Mouse (Mus musculus) ES-Bruce4 (cell line): ENCODE results near the gene Med16. TPM values are rescaled to one million over a fixed set of nuclear protein-coding genes. Genes with fewer than 3 reads are reported as not detected.

ENCODE experiments used
- H3K27ac ChIP-seq: 2 replicates; pipeline ENCODE4 v1.5.1; 2012; ENCODE audit warnings: low read length, inconsistent platforms; ENCODE audit not compliant: insufficient read depth
- H3K27me3 ChIP-seq: 2 replicates; pipeline ENCODE4 v1.6.1; 2012; ENCODE audit warnings: mild to moderate bottlenecking, low read length, inconsistent platforms; ENCODE audit not compliant: control insufficient read depth, poor library complexity, insufficient read depth, severe bottlenecking
- H3K36me3 ChIP-seq: 2 replicates; pipeline ENCODE4 v1.6.1; 2012; ENCODE audit warnings: inconsistent platforms, mild to moderate bottlenecking, low read length, moderate library complexity; ENCODE audit not compliant: control insufficient read depth, poor library complexity, insufficient read depth, severe bottlenecking
- H3K4me1 ChIP-seq: one replicate; pipeline ENCODE4 v1.8.1; 2011; ENCODE audit warnings: low read length; ENCODE audit not compliant: control insufficient read depth, insufficient read depth
- H3K4me3 ChIP-seq: 2 replicates; pipeline ENCODE4 v1.5.1; 2011; ENCODE audit warnings: low read depth, mild to moderate bottlenecking, low read length
- H3K9ac ChIP-seq: 2 replicates; pipeline ENCODE4 v1.6.1; 2012; ENCODE audit warnings: low read depth, mild to moderate bottlenecking, inconsistent platforms; ENCODE audit not compliant: poor library complexity, severe bottlenecking
- H3K9me3 ChIP-seq: replicated peaks from 2 replicates; pipeline ENCODE4 v1.6.1; 2012; ENCODE audit warnings: mild to moderate bottlenecking, low read length, inconsistent platforms; ENCODE audit not compliant: control insufficient read depth, poor library complexity, insufficient read depth, severe bottlenecking
- CTCF ChIP-seq: IDR thresholded peaks from one replicate; pipeline ENCODE4 v1.8.1; 2011; ENCODE audit warnings: low read depth, low read length
- EP300 ChIP-seq: IDR thresholded peaks from 2 replicates; pipeline ENCODE4 v1.6.1; 2011; ENCODE audit warnings: low read depth, low read length; ENCODE audit not compliant: insufficient read depth
- POLR2A ChIP-seq: IDR thresholded peaks from one replicate; pipeline ENCODE4 v1.8.1; 2011; ENCODE audit warnings: low read length; ENCODE audit not compliant: insufficient read depth
- polyA plus RNA-seq: library from polyadenylated mRNA; stranded (reverse); fragments of >200 nt; gene quantifications from 2 replicates; pipeline ENCODE4 v1.2.4, GENCODE M21; 2011; ENCODE audit warnings: low read depth; ENCODE audit not compliant: missing spikeins, insufficient read depth, insufficient read length

The Med16 gene
- polyA plus RNA-seq = 17.4 and 17.5 TPM in 2 replicates

DNA sequence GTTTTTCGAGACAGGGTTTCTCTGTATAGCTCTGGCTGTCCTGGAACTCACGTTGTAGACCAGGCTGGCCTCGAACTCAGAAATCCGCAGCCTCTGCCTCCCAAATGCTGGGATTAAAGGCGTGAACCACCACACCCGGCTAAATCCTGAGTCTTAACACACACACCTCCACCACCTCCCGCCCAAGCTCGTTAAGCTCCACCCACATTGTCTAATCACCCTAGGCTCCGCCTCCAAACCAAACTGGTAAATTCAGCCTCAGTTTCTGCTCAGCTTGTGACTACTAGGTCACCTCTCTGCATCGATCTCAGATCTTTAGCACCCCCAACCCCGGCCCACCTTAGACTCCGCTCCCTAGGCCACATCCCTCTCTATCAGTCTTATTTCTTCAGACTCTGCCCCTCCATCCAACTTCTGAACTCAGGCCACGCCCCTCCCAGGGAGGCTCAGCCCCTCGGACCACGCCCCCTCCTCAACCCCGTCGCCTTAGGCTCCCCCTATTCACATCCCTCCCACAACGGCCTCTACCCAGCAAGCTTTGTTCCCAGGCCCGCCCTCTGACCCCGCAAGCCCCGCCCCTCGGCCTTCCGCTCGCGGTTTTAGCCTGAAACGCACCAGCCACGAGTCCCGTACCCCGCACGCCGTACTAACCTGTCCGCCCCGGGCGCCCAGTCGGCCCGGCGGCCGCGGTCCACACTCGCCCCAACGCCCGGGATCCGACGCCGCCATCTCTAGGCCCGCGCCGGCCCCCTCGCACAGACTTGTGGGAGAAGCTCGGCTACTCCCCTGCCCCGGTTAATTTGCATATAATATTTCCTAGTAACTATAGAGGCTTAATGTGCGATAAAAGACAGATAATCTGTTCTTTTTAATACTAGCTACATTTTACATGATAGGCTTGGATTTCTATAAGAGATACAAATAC, at the start of gene Med16:
Gene Med16 (minus strand): TSS at position 757 of the 925 bp plus-strand sequence.
- Histone ChIP-seq H3K36me3 (no peaks in the 10 kb centered on the region), H3K27ac (peak within 1 kb of the TSS; percentile 84), H3K4me1 (no peaks in the 10 kb centered on the region), H3K4me3 (peak within 1 kb of the TSS; percentile 94), H3K27me3 (no peaks in the 10 kb centered on the region), H3K9ac (peak within 1 kb of the TSS; percentile 96), H3K9me3 (no peaks in the 10 kb centered on the region)
- TF ChIP-seq CTCF (no peak), EP300 (no peak), POLR2A (no peak)

DNA sequence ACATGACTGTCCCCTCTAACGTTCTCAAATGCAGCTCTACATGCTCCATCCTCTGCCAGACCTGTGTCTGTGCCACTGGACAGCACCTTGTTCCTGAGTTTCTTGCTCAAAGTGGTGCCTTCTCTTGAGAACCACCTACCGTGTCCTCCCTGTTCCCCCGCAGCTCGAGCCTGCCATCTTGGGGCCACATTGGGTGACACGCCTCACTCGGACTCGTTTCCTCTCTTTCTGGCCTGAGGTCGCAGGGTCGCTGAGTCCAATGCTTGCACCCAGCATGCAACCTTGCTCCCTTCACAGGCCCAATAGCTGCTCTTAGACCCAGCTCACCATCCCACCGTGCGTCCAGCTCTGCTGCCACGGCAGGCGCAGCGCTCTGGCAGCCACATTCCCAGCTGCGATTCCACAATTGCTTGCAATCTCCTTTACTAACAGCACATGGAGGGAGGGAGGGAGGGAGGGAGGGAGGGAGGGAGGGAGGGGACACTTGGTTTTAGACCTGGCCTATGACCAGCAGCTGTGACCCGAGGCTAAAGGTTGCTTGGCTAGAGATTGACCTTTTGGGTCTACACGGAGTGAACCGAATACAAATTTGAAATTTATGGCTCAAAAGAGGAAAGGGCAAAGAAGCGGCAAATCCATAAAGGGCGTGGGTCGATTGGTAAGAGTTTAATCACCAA, 49.6 kb upstream of the Med16 start:
- no peak overlapping the region for H3K27ac ChIP-seq
- H3K4me3 ChIP-seq = peak overlapping the region; percentile 57
- TF ChIP-seq POLR2A = no peak
- peak; percentile 98 for TF ChIP-seq CTCF
- TF ChIP-seq EP300 = peak; percentile 50; the same call in 1 of the 2 replicates

DNA sequence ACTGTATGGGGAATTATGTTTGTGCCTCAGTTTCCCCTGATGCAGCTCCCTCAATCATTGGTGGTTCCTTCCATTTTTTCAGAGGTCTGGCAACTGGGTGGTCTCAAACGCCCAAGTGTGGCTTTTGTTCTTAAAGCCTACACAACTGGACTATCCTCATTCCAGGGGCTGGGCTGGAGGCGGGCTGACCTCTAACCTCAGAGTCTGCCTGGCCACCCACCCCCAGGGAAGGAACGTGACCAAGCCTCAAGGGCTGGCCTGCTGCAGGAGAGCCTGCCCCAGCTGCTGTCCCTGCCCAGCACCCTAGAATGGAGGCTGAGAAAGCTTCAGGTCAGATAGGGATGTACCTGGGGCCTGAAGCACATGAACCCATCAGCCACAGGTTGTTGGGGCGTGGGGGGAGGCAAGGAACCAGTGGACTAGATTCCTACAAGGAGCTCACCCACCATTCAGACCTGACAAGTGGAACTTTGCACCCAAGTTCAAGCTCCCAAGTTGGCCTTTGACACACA, 48.0 kb upstream of the Med16 start:
- Histone ChIP-seq H3K9me3 (no peaks in the 10 kb centered on the region), H3K27me3 (no peaks in the 10 kb centered on the region), H3K9ac (no peak overlapping the region), H3K4me1 (peaks cover 16% of the 10 kb centered on the region), H3K4me3 (no peak overlapping the region), H3K36me3 (peaks cover 4% of the 10 kb centered on the region), H3K27ac (peak overlapping the region; percentile 76; the same call in 1 of the 2 replicates)
- TF ChIP-seq POLR2A = no peak
- TF ChIP-seq EP300 = peak; percentile 79

More for the DNA sequence above, 49.6 kb upstream of the Med16 start:
- Histone ChIP-seq H3K36me3 (peaks cover 13% of the 10 kb centered on the region), H3K9me3 (no peaks in the 10 kb centered on the region), H3K4me1 (peaks cover 16% of the 10 kb centered on the region), H3K27me3 (no peaks in the 10 kb centered on the region), H3K9ac (0 out of 2 replicates have a peak overlapping the region, but pooled peaks have one; percentile 7)

DNA sequence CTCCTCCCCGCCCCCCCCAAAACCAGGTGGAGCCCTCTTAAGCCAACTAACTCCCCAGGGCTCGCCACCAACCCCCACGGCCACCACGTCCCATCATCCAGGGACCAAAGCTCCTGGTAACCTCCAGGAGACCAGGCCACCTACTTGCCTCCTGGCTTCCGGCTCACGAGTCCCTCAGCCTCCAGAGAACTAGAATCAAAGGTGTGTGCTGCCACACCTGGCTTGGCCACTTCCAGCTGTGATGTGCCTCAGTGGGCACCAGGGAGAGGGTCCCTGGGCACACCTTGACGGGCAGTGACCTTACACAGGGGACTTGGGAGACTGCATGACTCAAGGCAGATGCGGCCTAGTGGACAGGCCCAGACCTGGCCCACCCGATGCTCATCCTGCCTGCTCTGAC, 47.0 kb upstream of the Med16 start:
- Histone ChIP-seq H3K27ac (peak overlapping the region; percentile 76), H3K9me3 (no peaks in the 10 kb centered on the region), H3K9ac (peak overlapping the region; percentile 4; the same call in 1 of the 2 replicates)

DNA sequence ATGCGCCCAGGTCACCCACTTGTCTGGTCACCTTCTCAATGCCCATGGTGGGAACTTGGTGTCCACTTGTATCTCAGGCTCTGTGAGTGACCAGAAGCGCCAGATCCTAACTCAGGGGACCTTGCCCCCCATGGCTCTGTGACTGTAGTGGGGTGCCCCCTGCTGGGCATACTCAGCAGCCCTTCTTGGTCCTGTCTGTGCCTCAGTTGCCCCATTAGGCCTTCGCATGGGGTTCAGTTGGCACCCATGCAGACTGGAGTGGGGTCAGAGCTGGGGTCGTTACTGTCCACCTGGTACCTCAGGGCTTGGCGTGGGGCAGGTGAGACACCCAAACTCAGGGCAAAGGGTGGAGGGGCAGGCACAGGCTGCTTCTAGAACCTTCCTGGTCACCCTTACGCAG, 45.2 kb upstream of the Med16 start:
- no peak overlapping the region for H3K27ac ChIP-seq
- no peak overlapping the region for H3K9ac ChIP-seq
- TF ChIP-seq CTCF (peak; percentile 59), POLR2A (no peak), EP300 (no peak)
- peaks cover 16% of the 10 kb centered on the region for H3K4me1 ChIP-seq
- no peaks in the 10 kb centered on the region for H3K27me3 ChIP-seq
- no peaks in the 10 kb centered on the region for H3K36me3 ChIP-seq
- H3K9me3 ChIP-seq = no peaks in the 10 kb centered on the region
- H3K4me3 ChIP-seq = no peak overlapping the region

More for the DNA sequence above, 47.0 kb upstream of the Med16 start:
- peaks cover 16% of the 10 kb centered on the region for H3K4me1 ChIP-seq
- TF ChIP-seq POLR2A = no peak
- TF ChIP-seq CTCF = no peak
- TF ChIP-seq EP300 = no peak; the same call in 1 of the 2 replicates
- no peak overlapping the region for H3K4me3 ChIP-seq
- no peaks in the 10 kb centered on the region for H3K36me3 ChIP-seq
- no peaks in the 10 kb centered on the region for H3K27me3 ChIP-seq
